Mouse (Mus musculus): ENCODE measurements around the gene Nmnat3. TPM values are rescaled to one million over a fixed set of nuclear protein-coding genes. Genes with fewer than 3 reads are reported as not detected.

Gene Nmnat3
- polyA plus RNA-seq, 1 experiment from 2014 or later, result 1.1 TPM

- Histone ChIP-seq H3K36me3 (no peaks in the 10 kb centered on the region), H3K4me1 (replicated peaks) (peaks cover 25% of the 10 kb centered on the region), H3K9me3 (no peaks in the 10 kb centered on the region), H3K27ac (replicated peaks) (no peak overlapping the region), H3K27me3 (peaks cover 8% of the 10 kb centered on the region), H3K4me2 (no peak overlapping the region), H3K9ac (no peak overlapping the region), H3K4me3 (no peak overlapping the region)
- ATAC-seq (ENCODE audit: low read depth), result peak; percentile 40; the same call in 1 of the 2 replicates
- 16% methylated on average over 5 of the region's 5 CpGs for WGBS
These were observed 88.3 kb downstream of the Nmnat3 start for GRCm38 (mm10) chr9:98375329-98376170.

GRCm38 (mm10) chr9:98379736-98380135, 92.5 kb downstream of the Nmnat3 start:
- Histone ChIP-seq H3K4me3 (no peak overlapping the region), H3K36me3 (no peaks in the 10 kb centered on the region), H3K9me3 (no peaks in the 10 kb centered on the region), H3K4me1 (replicated peaks) (peaks cover 21% of the 10 kb centered on the region), H3K27ac (replicated peaks) (no peak overlapping the region), H3K9ac (no peak overlapping the region), H3K4me2 (no peak overlapping the region), H3K27me3 (peaks cover 8% of the 10 kb centered on the region)
- ATAC-seq (ENCODE audit: low read depth), result no peak
- WGBS, result 75% methylated on average over 4 of the region's 4 CpGs

- H3K27ac ChIP-seq (replicated peaks), result no peak overlapping the region
- no peaks in the 10 kb centered on the region for H3K9me3 ChIP-seq
- no peak overlapping the region for H3K4me3 ChIP-seq
- no peak overlapping the region for H3K9ac ChIP-seq
- 94% methylated on average over 9 of the region's 9 CpGs for WGBS
- peaks cover 14% of the 10 kb centered on the region for H3K4me1 ChIP-seq (replicated peaks)
- H3K27me3 ChIP-seq, result peaks cover 8% of the 10 kb centered on the region
- no peak for ATAC-seq (ENCODE audit: low read depth)
- no peaks in the 10 kb centered on the region for H3K36me3 ChIP-seq
- no peak overlapping the region for H3K4me2 ChIP-seq
These were observed 93.4 kb downstream of the Nmnat3 start for GRCm38 (mm10) chr9:98380593-98380992.

- no peaks in the 10 kb centered on the region for H3K36me3 ChIP-seq
- no peaks in the 10 kb centered on the region for H3K9me3 ChIP-seq
- WGBS, result 70% methylated on average over 10 of the region's 10 CpGs
- no peak overlapping the region for H3K4me3 ChIP-seq
- H3K9ac ChIP-seq, result no peak overlapping the region
- no peaks in the 10 kb centered on the region for H3K27me3 ChIP-seq
- ATAC-seq (ENCODE audit: low read depth), result no peak
- no peak overlapping the region for H3K27ac ChIP-seq (replicated peaks)
- H3K4me2 ChIP-seq, result no peak overlapping the region
- no peaks in the 10 kb centered on the region for H3K4me1 ChIP-seq (replicated peaks)
These were observed 100.8 kb downstream of the Nmnat3 start for GRCm38 (mm10) chr9:98387741-98388632.

GRCm38 (mm10) chr9:98388633-98388965, 101.4 kb downstream of the Nmnat3 start:
- 80% methylated on average over 5 of the region's 5 CpGs for WGBS
- Histone ChIP-seq H3K4me3 (no peak overlapping the region), H3K4me1 (replicated peaks) (no peaks in the 10 kb centered on the region), H3K27me3 (no peaks in the 10 kb centered on the region), H3K9me3 (no peaks in the 10 kb centered on the region), H3K4me2 (no peak overlapping the region), H3K36me3 (no peaks in the 10 kb centered on the region), H3K27ac (replicated peaks) (no peak overlapping the region), H3K9ac (no peak overlapping the region)
- ATAC-seq (ENCODE audit: low read depth), result no peak

GRCm38 (mm10) chr9:98393496-98393895, 106.3 kb downstream of the Nmnat3 start:
- Histone ChIP-seq H3K4me2 (no peak overlapping the region), H3K9me3 (no peaks in the 10 kb centered on the region), H3K4me1 (replicated peaks) (no peaks in the 10 kb centered on the region), H3K36me3 (no peaks in the 10 kb centered on the region), H3K27ac (replicated peaks) (no peak overlapping the region), H3K27me3 (no peaks in the 10 kb centered on the region), H3K9ac (no peak overlapping the region), H3K4me3 (no peak overlapping the region)
- ATAC-seq (ENCODE audit: low read depth), result no peak
- 75% methylated on average over 4 of the region's 4 CpGs for WGBS

GRCm38 (mm10) chr9:98397211-98397610, 110.0 kb downstream of the Nmnat3 start:
- Histone ChIP-seq H3K4me1 (replicated peaks) (no peaks in the 10 kb centered on the region), H3K4me3 (no peak overlapping the region), H3K4me2 (no peak overlapping the region), H3K36me3 (no peaks in the 10 kb centered on the region), H3K27ac (replicated peaks) (no peak overlapping the region), H3K9me3 (no peaks in the 10 kb centered on the region), H3K27me3 (no peaks in the 10 kb centered on the region), H3K9ac (no peak overlapping the region)
- ATAC-seq (ENCODE audit: low read depth), result no peak
- 82% methylated on average over 6 of the region's 6 CpGs for WGBS

GRCm38 (mm10) chr9:98397866-98398265, 110.6 kb downstream of the Nmnat3 start:
- Histone ChIP-seq H3K36me3 (no peaks in the 10 kb centered on the region), H3K4me3 (no peak overlapping the region), H3K9ac (no peak overlapping the region), H3K27me3 (no peaks in the 10 kb centered on the region), H3K9me3 (no peaks in the 10 kb centered on the region), H3K4me2 (no peak overlapping the region), H3K27ac (replicated peaks) (no peak overlapping the region), H3K4me1 (replicated peaks) (no peaks in the 10 kb centered on the region)
- 76% methylated on average over 3 of the region's 3 CpGs for WGBS
- no peak for ATAC-seq (ENCODE audit: low read depth)

GRCm38 (mm10) chr9:98400185-98400894, 113.1 kb downstream of the Nmnat3 start:
- ATAC-seq (ENCODE audit: low read depth), result no peak
- 81% methylated on average over 13 of the region's 13 CpGs for WGBS
- no peak overlapping the region for H3K4me2 ChIP-seq

GRCm38 (mm10) chr9:98401611-98402010, 114.4 kb downstream of the Nmnat3 start:
- no peak overlapping the region for H3K9ac ChIP-seq
- H3K27ac ChIP-seq (replicated peaks), result no peak overlapping the region
- no peak overlapping the region for H3K4me3 ChIP-seq
- no peaks in the 10 kb centered on the region for H3K27me3 ChIP-seq
- ATAC-seq (ENCODE audit: low read depth), result no peak
- no peaks in the 10 kb centered on the region for H3K36me3 ChIP-seq
- no peaks in the 10 kb centered on the region for H3K9me3 ChIP-seq
- H3K4me1 ChIP-seq (replicated peaks), result no peaks in the 10 kb centered on the region
- no peak overlapping the region for H3K4me2 ChIP-seq
- 82% methylated on average over 5 of the region's 5 CpGs for WGBS

More at GRCm38 (mm10) chr9:98400185-98400894, 113.1 kb downstream of the Nmnat3 start:
- H3K36me3 ChIP-seq, result no peaks in the 10 kb centered on the region
- H3K27me3 ChIP-seq, result no peaks in the 10 kb centered on the region
- no peak overlapping the region for H3K9ac ChIP-seq
- H3K4me1 ChIP-seq (replicated peaks), result no peaks in the 10 kb centered on the region
- no peaks in the 10 kb centered on the region for H3K9me3 ChIP-seq
- H3K4me3 ChIP-seq, result no peak overlapping the region
- H3K27ac ChIP-seq (replicated peaks), result no peak overlapping the region

GRCm38 (mm10) chr9:98407771-98408170, 120.5 kb downstream of the Nmnat3 start:
- no peaks in the 10 kb centered on the region for H3K27me3 ChIP-seq
- no peaks in the 10 kb centered on the region for H3K36me3 ChIP-seq
- ATAC-seq (ENCODE audit: low read depth), result peak; percentile 27; the same call in 1 of the 2 replicates
- no peak overlapping the region for H3K9ac ChIP-seq
- no peaks in the 10 kb centered on the region for H3K9me3 ChIP-seq
- H3K4me3 ChIP-seq, result no peak overlapping the region
- H3K4me1 ChIP-seq (replicated peaks), result peaks cover 4% of the 10 kb centered on the region; the same call in 1 of the 2 replicates
- WGBS, result 71% methylated on average over 12 of the region's 12 CpGs
- H3K27ac ChIP-seq (replicated peaks), result no peak overlapping the region
- no peak overlapping the region for H3K4me2 ChIP-seq

- no peak for ATAC-seq (ENCODE audit: low read depth)
- 37% methylated on average over 3 of the region's 3 CpGs for WGBS
- Histone ChIP-seq H3K4me2 (no peak overlapping the region), H3K9ac (no peak overlapping the region), H3K27me3 (no peaks in the 10 kb centered on the region), H3K27ac (replicated peaks) (no peak overlapping the region), H3K4me3 (no peak overlapping the region), H3K9me3 (no peaks in the 10 kb centered on the region), H3K36me3 (no peaks in the 10 kb centered on the region), H3K4me1 (replicated peaks) (peaks cover 4% of the 10 kb centered on the region; the same call in 1 of the 2 replicates)
These were observed 121.9 kb downstream of the Nmnat3 start for GRCm38 (mm10) chr9:98409137-98409536.

All from neural tube, embryonic 13.5 days (tissue).